Mouse (Mus musculus): ENCODE results near the gene E130308A19Rik. TPM values are rescaled to one million over a fixed set of nuclear protein-coding genes. Genes with fewer than 3 reads are reported as not detected.
"Not testable (repeated sequence)": the region's sequence is repeated elsewhere in the genome, so short reads cannot be mapped to it uniquely, and the experiment has no call there.

Gene E130308A19Rik
- polyA plus RNA-seq, 1 experiment from 2014 or later, result 24.1 TPM

GRCm38 (mm10) chr4:59785412-59785811, 159.4 kb downstream of the E130308A19Rik start:
- no peak overlapping the region for H3K4me2 ChIP-seq (ENCODE audit: low read length)
- no peak overlapping the region for H3K27ac ChIP-seq (ENCODE audit: low read depth)
- no peak for ATAC-seq (replicated peaks; ENCODE audit: low FRiP score, low TSS enrichment, low read depth)
- WGBS, result 32% methylated on average over 2 of the region's 2 CpGs
- no peaks in the 10 kb centered on the region for H3K27me3 ChIP-seq (replicated peaks; ENCODE audit: control insufficient read depth, insufficient read depth, low read length)
- DNase-seq (ENCODE audit: low spot score), result peak; percentile 41
- no peaks in the 10 kb centered on the region for H3K36me3 ChIP-seq (ENCODE audit: control insufficient read depth, insufficient read depth, low read length)
- no peak overlapping the region for H3K9ac ChIP-seq (ENCODE audit: low read length)
- no peak overlapping the region for H3K4me3 ChIP-seq (ENCODE audit: low read depth, low read length)
- H3K9me3 ChIP-seq (ENCODE audit: control insufficient read depth, low read length), result no peaks in the 10 kb centered on the region
- H3K4me1 ChIP-seq (replicated peaks; ENCODE audit: control insufficient read depth, insufficient read depth, low read length), result no peaks in the 10 kb centered on the region

- ATAC-seq (replicated peaks; ENCODE audit: low FRiP score, low TSS enrichment, low read depth) (no peak), DNase-seq (ENCODE audit: low spot score) (peak; percentile 93)
- no peak overlapping the region for H3K27ac ChIP-seq (ENCODE audit: low read depth)
- no peaks in the 10 kb centered on the region for H3K9me3 ChIP-seq (ENCODE audit: control insufficient read depth, low read length)
- under 1% methylated on average over 7 of the region's 7 CpGs for WGBS
- no peaks in the 10 kb centered on the region for H3K27me3 ChIP-seq (replicated peaks; ENCODE audit: control insufficient read depth, insufficient read depth, low read length)
- no peaks in the 10 kb centered on the region for H3K36me3 ChIP-seq (ENCODE audit: control insufficient read depth, insufficient read depth, low read length)
- H3K4me2 ChIP-seq (ENCODE audit: low read length), result no peak overlapping the region
- no peak overlapping the region for H3K9ac ChIP-seq (ENCODE audit: low read length)
- H3K4me1 ChIP-seq (replicated peaks; ENCODE audit: control insufficient read depth, insufficient read depth, low read length), result no peaks in the 10 kb centered on the region
- H3K4me3 ChIP-seq (ENCODE audit: low read depth, low read length), result no peak overlapping the region
Measured at GRCm38 (mm10) chr4:59786661-59787060, 160.7 kb downstream of the E130308A19Rik start.

DNA sequence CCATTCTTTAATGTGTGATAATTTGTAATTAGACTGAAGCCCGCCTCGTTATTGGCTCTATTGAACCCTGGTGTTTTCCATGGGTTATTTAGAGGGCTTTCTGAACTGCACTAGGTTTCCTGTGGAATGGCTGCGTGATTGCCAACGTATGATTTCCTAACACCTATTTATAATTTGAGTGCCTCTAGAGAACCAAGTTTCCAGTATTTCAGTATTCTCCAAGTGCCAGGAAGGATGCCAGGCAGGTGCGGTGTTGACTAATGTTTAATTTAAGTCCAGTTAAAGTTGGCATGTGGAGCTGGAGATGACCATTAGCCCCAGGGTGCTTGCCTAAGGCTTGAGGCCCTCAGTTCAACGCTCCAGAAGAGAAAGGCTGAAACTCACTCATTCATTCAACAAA, 161.1 kb downstream of the E130308A19Rik start:
- Histone ChIP-seq H3K4me2 (ENCODE audit: low read length) (no peak overlapping the region), H3K9me3 (ENCODE audit: control insufficient read depth, low read length) (no peaks in the 10 kb centered on the region), H3K9ac (ENCODE audit: low read length) (no peak overlapping the region), H3K36me3 (ENCODE audit: control insufficient read depth, insufficient read depth, low read length) (no peaks in the 10 kb centered on the region), H3K27me3 (replicated peaks; ENCODE audit: control insufficient read depth, insufficient read depth, low read length) (no peaks in the 10 kb centered on the region), H3K27ac (ENCODE audit: low read depth) (no peak overlapping the region), H3K4me3 (ENCODE audit: low read depth, low read length) (no peak overlapping the region), H3K4me1 (replicated peaks; ENCODE audit: control insufficient read depth, insufficient read depth, low read length) (no peaks in the 10 kb centered on the region)
- no peak for ATAC-seq (replicated peaks; ENCODE audit: low FRiP score, low TSS enrichment, low read depth)
- WGBS, result 66% methylated on average over 6 of the region's 6 CpGs
- no peak for DNase-seq (ENCODE audit: low spot score)

DNA sequence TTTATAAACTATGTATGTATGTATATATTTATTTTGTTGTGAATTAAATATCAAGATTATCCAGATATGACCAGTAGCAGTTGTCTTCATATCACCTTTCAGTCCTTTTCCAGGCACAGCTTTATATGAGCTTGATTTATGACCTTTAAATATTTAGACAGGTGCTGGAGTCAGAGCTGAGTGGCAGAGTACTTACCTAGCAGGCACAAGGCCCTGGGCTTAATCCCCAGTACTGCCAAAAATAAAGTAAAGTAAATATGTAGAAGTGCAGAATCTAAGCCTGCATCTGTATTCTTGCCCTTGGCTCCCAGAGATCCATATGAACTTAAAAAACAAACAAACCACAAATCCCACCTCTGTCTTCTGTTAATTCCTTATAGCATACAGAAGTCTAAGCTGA, 163.0 kb downstream of the E130308A19Rik start:
- Histone ChIP-seq H3K27me3 (replicated peaks; ENCODE audit: control insufficient read depth, insufficient read depth, low read length) (no peaks in the 10 kb centered on the region), H3K4me2 (ENCODE audit: low read length) (no peak overlapping the region), H3K4me3 (ENCODE audit: low read depth, low read length) (no peak overlapping the region), H3K36me3 (ENCODE audit: control insufficient read depth, insufficient read depth, low read length) (no peaks in the 10 kb centered on the region), H3K4me1 (replicated peaks; ENCODE audit: control insufficient read depth, insufficient read depth, low read length) (no peaks in the 10 kb centered on the region), H3K9ac (ENCODE audit: low read length) (no peak overlapping the region), H3K9me3 (ENCODE audit: control insufficient read depth, low read length) (no peaks in the 10 kb centered on the region), H3K27ac (ENCODE audit: low read depth) (no peak overlapping the region)
- ATAC-seq (replicated peaks; ENCODE audit: low FRiP score, low TSS enrichment, low read depth) (no peak), DNase-seq (ENCODE audit: low spot score) (no peak)

- 69% methylated on average over 2 of the region's 2 CpGs for WGBS
- ATAC-seq (replicated peaks; ENCODE audit: low FRiP score, low TSS enrichment, low read depth); H3K4me2 ChIP-seq (ENCODE audit: low read length); H3K27ac ChIP-seq (ENCODE audit: low read depth); H3K27me3 ChIP-seq (replicated peaks; ENCODE audit: control insufficient read depth, insufficient read depth, low read length); H3K4me1 ChIP-seq (replicated peaks; ENCODE audit: control insufficient read depth, insufficient read depth, low read length); H3K4me3 ChIP-seq (ENCODE audit: low read depth, low read length); H3K36me3 ChIP-seq (ENCODE audit: control insufficient read depth, insufficient read depth, low read length); H3K9me3 ChIP-seq (ENCODE audit: control insufficient read depth, low read length); H3K9ac ChIP-seq (ENCODE audit: low read length): not testable (repeated sequence)
- peak; percentile 1 for DNase-seq (ENCODE audit: low spot score)
Measured at GRCm38 (mm10) chr4:59793626-59794025, 167.6 kb downstream of the E130308A19Rik start.

GRCm38 (mm10) chr4:59794116-59794515, 168.1 kb downstream of the E130308A19Rik start:
- Histone ChIP-seq H3K9me3 (ENCODE audit: control insufficient read depth, low read length) (no peaks in the 10 kb centered on the region), H3K4me1 (replicated peaks; ENCODE audit: control insufficient read depth, insufficient read depth, low read length) (no peaks in the 10 kb centered on the region), H3K4me2 (ENCODE audit: low read length) (no peak overlapping the region), H3K4me3 (ENCODE audit: low read depth, low read length) (no peak overlapping the region), H3K27ac (ENCODE audit: low read depth) (no peak overlapping the region), H3K27me3 (replicated peaks; ENCODE audit: control insufficient read depth, insufficient read depth, low read length) (no peaks in the 10 kb centered on the region), H3K36me3 (ENCODE audit: control insufficient read depth, insufficient read depth, low read length) (no peaks in the 10 kb centered on the region), H3K9ac (ENCODE audit: low read length) (no peak overlapping the region)
- 66% methylated on average over 2 of the region's 2 CpGs for WGBS
- ATAC-seq (replicated peaks; ENCODE audit: low FRiP score, low TSS enrichment, low read depth), result no peak
- peak; percentile 33 for DNase-seq (ENCODE audit: low spot score)

DNA sequence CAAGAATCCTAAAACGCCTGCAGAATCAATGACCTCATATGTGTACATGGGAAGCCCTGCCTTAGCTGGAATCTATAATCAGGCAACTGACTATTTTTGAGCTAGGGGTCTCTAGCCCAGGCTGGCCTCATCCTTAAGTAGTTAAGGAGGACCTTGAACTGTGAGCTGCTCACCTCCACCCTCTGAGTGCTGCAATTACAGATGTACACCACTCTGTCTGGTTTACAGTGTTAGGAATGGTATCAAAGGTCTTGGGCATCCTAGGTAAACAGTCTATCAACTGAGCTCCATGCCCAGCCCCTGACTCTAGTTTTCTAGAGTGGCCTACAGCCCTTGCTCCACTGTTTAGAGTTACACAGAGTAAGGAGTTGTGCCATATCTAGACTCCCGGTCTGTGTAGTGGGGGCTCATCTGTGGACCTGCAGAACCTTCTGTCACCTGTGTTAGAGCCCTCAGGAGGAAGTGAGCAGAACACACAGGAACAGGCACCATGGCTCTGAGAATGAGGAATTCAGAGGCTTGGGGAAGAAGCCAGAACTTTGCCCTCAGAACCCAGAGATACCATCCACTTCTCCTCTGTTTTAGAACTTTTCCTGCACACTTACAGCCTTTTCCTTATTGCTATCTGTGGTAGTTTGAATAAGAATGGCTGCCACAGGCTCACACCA, 169.9 kb downstream of the E130308A19Rik start:
- Histone ChIP-seq H3K4me1 (replicated peaks; ENCODE audit: control insufficient read depth, insufficient read depth, low read length) (no peaks in the 10 kb centered on the region), H3K36me3 (ENCODE audit: control insufficient read depth, insufficient read depth, low read length) (no peaks in the 10 kb centered on the region), H3K27ac (ENCODE audit: low read depth) (no peak overlapping the region), H3K9me3 (ENCODE audit: control insufficient read depth, low read length) (no peaks in the 10 kb centered on the region), H3K4me3 (ENCODE audit: low read depth, low read length) (no peak overlapping the region), H3K27me3 (replicated peaks; ENCODE audit: control insufficient read depth, insufficient read depth, low read length) (no peaks in the 10 kb centered on the region), H3K4me2 (ENCODE audit: low read length) (no peak overlapping the region), H3K9ac (ENCODE audit: low read length) (no peak overlapping the region)
- 71% methylated on average over 2 of the region's 2 CpGs for WGBS
- DNase-seq (ENCODE audit: low spot score) (no peak), ATAC-seq (replicated peaks; ENCODE audit: low FRiP score, low TSS enrichment, low read depth) (no peak)

DNA sequence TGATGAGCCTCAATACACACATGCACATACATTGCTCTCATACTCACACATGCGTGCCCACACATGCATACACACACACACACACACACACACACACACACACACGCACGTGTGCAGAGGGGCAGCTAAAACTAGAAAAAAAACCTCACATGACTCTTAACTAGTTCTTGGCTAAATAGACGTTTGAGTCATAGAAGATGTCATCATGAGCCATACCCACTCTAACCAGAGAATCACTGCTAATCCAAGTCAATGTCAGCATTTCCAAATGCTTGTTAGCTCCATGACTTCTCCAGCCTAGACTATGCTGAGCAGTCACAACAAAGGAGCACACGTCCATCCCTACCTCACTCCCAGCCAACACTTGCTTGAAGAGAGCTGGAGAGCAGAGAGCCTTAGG, 174.2 kb downstream of the E130308A19Rik start:
- 79% methylated on average over 5 of the region's 5 CpGs for WGBS

DNA sequence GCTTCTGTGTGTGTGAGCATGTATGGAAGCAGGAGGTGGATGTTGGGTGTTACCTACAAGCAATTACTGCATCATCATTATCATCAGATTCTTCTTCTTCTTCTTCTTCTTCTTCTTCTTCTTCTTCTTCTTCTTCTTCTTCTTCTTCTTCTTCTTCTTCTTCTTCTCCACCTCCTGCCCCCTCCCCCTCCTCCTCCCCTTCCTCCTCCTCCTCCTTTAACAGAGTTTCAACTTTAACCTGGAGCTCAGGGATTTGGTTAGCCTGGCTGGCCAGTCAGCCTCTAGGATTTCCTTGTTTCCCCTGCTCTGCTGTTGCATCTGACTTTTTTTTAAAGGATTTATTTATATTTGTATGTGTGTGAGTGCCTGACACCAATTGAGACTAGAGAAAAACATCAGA, 175.5 kb downstream of the E130308A19Rik start, which contains the start of gene Inip:
Inip (minus strand) TSS at position 101 of the 400 bp plus-strand sequence.
- Histone ChIP-seq H3K4me2 (ENCODE audit: low read length) (no peak within 1 kb of the TSS), H3K4me1 (replicated peaks; ENCODE audit: control insufficient read depth, insufficient read depth, low read length) (0 out of 2 replicates have a peak, but pooled peaks cover 2% of the 10 kb centered on the region), H3K9ac (ENCODE audit: low read length) (no peak within 1 kb of the TSS), H3K36me3 (ENCODE audit: control insufficient read depth, insufficient read depth, low read length) (no peaks in the 10 kb centered on the region), H3K9me3 (ENCODE audit: control insufficient read depth, low read length) (no peaks in the 10 kb centered on the region), H3K27ac (ENCODE audit: low read depth) (no peak within 1 kb of the TSS), H3K4me3 (ENCODE audit: low read depth, low read length) (no peak within 1 kb of the TSS), H3K27me3 (replicated peaks; ENCODE audit: control insufficient read depth, insufficient read depth, low read length) (no peaks in the 10 kb centered on the region)
- DNase-seq (ENCODE audit: low spot score), result no peak
- no peak for ATAC-seq (replicated peaks; ENCODE audit: low FRiP score, low TSS enrichment, low read depth)

More for the DNA sequence above, 174.2 kb downstream of the E130308A19Rik start:
- DNase-seq (ENCODE audit: low spot score) (no peak), ATAC-seq (replicated peaks; ENCODE audit: low FRiP score, low TSS enrichment, low read depth) (no peak)
- Histone ChIP-seq H3K9ac (ENCODE audit: low read length) (no peak overlapping the region), H3K4me2 (ENCODE audit: low read length) (no peak overlapping the region), H3K36me3 (ENCODE audit: control insufficient read depth, insufficient read depth, low read length) (no peaks in the 10 kb centered on the region), H3K27me3 (replicated peaks; ENCODE audit: control insufficient read depth, insufficient read depth, low read length) (no peaks in the 10 kb centered on the region), H3K4me3 (ENCODE audit: low read depth, low read length) (no peak overlapping the region), H3K9me3 (ENCODE audit: control insufficient read depth, low read length) (no peaks in the 10 kb centered on the region), H3K27ac (ENCODE audit: low read depth) (no peak overlapping the region), H3K4me1 (replicated peaks; ENCODE audit: control insufficient read depth, insufficient read depth, low read length) (0 out of 2 replicates have a peak, but pooled peaks cover 2% of the 10 kb centered on the region)

Measured in intestine, embryonic 14.5 days (tissue).